Mouse (Mus musculus) testis, postnatal 10 days (tissue): Measurements from ENCODE around the gene Adcy2.

Source experiments
- DNase-seq: peaks from one replicate; pipeline ENCODE4 v3.0.0; 2021; ENCODE audit warnings: low spot score

The Adcy2 gene

DNA sequence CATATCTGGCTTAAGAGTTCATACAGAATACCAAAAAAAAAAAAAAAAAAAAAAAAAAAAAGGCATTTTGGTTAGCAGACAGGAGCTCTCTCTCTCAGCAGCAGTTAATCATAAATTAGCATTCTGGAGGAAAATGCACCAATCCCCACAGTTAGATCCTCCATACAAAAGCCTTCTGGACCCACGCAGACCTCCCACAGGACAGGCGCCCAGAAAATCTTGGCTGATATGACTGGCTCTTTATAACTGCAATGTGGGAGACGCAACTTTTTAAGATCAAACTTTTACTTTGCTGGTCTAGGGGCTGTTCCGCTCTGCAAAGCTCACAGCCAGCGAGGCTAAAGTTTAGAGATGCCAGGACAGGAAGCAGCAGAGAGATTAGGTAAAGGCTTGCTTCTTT, 37.8 kb downstream of the Adcy2 start:
- DNase-seq: no peak

- DNase-seq: no peak
These were observed 38.8 kb downstream of the Adcy2 start for GRCm38 (mm10) chr13:68960513-68960912.

- no peak for DNase-seq
These were observed 39.9 kb downstream of the Adcy2 start for GRCm38 (mm10) chr13:68959406-68959805.

- no peak for DNase-seq
These were observed 56.6 kb downstream of the Adcy2 start for GRCm38 (mm10) chr13:68942735-68943134.

DNA sequence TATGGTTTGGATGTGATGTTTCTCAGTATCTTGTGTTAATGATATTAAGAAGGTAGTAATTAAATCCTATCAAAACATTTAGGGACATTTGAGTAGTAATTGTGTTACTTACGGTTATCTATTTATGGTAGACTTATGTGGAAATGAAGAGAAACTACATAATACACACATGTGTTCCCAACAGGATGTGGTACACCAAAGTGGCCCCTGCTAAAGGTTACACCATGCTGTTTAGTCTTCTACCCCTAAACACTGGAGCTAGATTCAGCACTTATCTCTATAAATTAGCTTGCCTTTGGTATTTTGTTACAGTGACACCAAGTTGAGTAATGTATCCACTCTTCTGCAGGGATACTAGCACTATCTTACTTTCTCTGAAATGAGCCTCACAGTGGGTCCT, 57.9 kb downstream of the Adcy2 start:
- DNase-seq: no peak

- DNase-seq: no peak
These were observed 67.1 kb downstream of the Adcy2 start for GRCm38 (mm10) chr13:68932283-68932647.

GRCm38 (mm10) chr13:68931602-68932282, 67.6 kb downstream of the Adcy2 start:
- DNase-seq: no peak

DNA sequence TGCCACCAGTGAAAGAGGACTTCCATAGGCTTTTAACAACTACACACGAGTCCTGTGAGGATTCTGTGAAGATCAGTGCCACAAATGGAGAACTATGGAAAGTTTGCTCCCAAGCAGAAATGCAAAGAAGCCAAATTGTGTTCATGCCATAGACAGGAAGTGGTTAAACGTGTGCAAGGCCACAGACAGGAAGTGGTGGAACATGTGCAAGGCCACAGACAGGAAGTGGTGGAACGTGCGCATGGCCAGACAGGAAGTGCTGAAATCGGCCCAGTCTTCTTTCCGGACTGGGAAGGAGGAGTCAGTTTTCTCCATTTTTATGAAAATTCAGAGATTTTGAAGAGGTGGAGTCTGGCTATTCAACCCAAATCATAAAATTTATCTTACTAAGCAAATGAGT, 70.9 kb downstream of the Adcy2 start:
- DNase-seq: no peak

- no peak for DNase-seq
These were observed 85.6 kb downstream of the Adcy2 start for GRCm38 (mm10) chr13:68913666-68914288.

GRCm38 (mm10) chr13:68906667-68907066, 92.7 kb downstream of the Adcy2 start:
- no peak for DNase-seq

DNA sequence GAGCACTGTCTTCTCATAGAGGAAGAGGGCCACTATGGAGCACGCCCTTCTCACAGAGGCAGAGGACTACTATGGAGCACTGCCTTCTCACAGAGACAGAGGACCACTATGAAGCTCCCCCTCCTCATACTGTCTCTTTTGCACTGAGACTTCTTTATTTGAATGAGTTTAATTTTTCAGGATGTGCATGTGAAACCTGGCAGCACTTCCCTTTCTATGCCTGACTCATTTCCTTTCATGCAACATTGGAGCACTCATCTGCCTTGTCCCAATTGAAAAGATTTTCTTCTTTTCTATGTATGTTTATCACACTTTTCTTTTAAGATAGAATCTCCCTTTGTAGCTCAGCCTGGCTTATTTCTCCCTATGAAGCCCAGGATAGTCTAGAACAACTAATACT, 96.6 kb downstream of the Adcy2 start:
- no peak for DNase-seq

DNA sequence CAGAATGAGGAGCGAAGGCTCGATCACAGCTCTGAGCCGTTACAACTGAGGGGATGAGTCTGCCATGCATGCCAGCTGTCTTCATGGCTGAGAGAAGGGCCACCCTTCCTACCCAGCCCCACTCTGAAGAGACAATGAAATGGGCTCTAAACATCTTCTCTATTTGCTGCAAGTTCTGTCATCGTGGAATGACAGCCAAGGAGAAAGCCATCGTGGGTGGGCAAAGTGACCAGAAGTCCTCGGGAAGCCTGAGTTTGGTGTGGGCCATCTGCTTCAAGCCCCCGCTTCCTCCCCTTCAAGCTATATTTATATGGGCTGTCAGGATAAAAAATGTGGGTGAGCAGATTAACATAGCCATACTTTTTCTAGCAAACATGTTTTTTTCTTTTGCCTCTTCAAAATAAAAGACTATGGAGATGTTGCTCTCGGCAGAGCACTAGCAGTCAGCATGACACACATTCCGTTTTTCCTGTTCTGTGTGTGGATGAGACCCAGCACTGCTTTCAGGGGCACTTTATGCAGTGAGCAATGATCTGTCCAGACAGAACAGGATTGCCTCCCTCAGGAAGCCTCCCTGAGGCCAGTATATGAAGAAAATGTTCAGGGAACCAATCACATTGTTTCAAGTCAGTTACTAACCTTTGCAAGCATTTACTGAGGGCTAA, 109.3 kb downstream of the Adcy2 start:
- no peak for DNase-seq

DNA sequence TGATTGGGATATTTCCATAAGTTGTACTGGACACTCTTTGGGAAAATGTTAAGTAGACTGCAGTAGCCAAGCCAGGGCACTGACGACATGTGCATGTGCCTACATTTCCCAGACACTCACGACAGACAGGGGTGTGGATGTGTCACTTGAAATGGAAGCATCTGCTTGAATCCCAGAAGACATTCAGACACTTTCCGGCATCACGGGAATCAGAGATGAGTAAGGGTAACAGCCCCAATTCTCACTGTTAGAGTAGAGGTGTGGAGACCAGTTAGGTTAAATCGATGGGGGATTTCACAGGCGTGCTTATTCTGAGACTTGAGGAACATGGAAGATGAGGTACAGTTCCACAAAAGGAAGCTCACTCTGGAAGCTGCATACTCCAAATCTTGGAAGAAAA, 130.6 kb downstream of the Adcy2 start:
- DNase-seq: no peak

GRCm38 (mm10) chr13:68867940-68868655, 131.2 kb downstream of the Adcy2 start:
- no peak for DNase-seq

DNA sequence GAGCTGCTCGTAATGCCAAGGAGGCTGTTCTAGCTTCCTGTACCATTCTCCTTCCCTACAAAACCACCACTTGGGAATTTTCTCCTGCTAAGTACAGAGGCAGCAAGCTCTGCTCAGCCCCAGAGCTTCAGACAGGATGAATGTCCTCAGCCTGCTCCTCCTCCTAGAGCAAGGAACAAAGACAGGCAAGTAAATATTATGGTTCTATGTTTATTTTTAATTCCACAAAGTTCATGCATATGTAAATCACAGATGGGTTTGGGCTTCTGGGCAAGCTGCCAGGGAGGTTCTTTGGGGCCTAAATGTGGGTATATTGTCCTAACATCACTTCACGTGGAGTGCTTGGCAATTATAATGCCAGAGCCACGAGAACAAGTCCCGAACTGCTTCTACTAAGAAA, 139.3 kb downstream of the Adcy2 start:
- DNase-seq: peak; percentile 41

DNA sequence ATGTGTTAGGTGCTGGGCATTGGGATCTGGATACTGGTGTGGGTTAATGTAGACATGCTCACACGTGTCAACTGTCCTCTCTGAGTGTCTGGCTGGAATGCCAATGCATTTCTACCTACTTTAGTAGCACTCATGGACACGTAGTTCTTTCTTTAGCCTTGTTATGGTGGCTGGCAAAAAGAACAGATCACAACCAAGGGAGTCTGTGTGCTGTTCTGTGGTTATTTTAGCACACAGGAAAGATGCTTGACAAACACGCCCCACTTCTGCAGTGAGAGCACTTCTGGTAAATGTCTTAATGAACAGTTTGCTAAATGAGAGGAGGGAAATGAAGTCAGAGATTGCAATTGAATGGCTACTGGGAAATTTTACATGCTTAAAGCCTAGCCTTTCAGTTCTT, 151.1 kb downstream of the Adcy2 start:
- DNase-seq: no peak

DNA sequence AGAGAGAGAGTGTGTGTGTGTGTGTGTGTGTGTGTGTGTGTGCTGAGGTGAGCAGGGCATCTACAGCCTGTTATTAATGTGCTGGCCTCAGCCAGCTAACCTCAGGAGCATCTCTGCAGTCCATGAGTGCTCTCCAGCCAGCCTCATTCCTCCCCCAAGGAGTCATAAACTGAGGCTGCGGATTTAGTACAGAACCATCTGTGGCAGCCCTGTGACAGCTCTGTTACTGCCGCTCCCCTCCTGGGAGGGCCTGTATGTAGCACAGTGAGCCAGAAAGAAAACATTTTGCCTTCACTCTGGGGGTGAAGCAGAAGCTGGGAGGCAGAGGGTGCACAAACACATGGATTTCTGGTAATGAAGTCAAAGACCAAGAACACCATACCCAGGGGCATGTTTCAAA, 159.8 kb downstream of the Adcy2 start:
- no peak for DNase-seq

GRCm38 (mm10) chr13:68836183-68836582, 163.2 kb downstream of the Adcy2 start:
- no peak for DNase-seq

DNA sequence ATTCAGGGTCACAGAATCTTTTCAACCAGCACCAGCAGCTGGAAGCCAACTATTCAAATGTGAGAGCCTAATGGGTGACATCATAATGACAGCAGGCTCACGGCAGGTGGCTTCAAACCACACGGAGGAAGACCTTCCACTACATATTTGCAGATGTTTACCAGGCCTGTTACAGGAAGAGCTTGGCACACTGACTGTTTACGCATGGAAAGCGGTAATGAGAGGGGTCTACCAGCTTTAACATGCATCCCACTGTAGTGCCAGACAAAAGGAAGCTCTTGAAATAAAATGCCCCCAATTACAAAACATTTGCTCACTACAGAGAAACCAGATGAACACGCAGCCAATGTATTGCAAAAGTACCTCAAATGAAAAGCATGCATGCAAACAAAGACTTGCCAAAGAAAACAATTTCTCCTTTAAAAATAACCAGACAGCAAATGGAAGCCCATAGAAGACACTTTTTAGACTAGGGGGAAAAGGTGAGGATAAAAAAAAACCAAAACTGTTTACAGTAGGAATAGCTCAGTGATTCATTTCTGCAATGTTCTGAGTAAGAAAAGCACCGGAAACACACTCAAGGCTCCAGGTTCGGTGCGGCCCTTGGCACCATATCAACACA, 163.8 kb downstream of the Adcy2 start:
- no peak for DNase-seq

DNA sequence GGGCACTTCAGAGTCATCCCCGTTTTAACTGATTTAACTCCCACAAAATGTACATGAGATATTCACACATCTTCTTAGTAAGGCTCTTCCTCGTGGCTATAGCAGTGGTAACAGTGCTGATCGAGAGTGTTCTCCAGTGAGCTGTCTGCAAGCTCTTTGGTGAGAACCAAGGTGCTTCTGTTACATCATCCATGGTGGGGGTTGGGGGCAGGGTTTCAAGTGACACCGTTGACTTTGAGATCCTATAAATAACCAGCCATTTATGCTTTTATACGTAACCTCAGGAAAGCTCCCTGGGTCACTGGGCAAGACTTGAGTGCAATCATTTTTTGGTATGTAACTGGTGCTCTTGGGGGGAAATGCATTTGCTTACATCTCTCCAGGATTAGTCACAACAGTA, 167.2 kb downstream of the Adcy2 start:
- no peak for DNase-seq

GRCm38 (mm10) chr13:68830030-68830759, 169.1 kb downstream of the Adcy2 start:
- DNase-seq: no peak

- DNase-seq: no peak
These were observed 170.9 kb downstream of the Adcy2 start for GRCm38 (mm10) chr13:68828441-68828840.
